Mouse (Mus musculus): ENCODE measurements around the gene Kcnj9. TPM values are rescaled to one million over a fixed set of nuclear protein-coding genes. Genes with fewer than 3 reads are reported as not detected.

The Kcnj9 gene
- polyA plus RNA-seq, 1 experiment from 2014 or later = 1.3 TPM

DNA sequence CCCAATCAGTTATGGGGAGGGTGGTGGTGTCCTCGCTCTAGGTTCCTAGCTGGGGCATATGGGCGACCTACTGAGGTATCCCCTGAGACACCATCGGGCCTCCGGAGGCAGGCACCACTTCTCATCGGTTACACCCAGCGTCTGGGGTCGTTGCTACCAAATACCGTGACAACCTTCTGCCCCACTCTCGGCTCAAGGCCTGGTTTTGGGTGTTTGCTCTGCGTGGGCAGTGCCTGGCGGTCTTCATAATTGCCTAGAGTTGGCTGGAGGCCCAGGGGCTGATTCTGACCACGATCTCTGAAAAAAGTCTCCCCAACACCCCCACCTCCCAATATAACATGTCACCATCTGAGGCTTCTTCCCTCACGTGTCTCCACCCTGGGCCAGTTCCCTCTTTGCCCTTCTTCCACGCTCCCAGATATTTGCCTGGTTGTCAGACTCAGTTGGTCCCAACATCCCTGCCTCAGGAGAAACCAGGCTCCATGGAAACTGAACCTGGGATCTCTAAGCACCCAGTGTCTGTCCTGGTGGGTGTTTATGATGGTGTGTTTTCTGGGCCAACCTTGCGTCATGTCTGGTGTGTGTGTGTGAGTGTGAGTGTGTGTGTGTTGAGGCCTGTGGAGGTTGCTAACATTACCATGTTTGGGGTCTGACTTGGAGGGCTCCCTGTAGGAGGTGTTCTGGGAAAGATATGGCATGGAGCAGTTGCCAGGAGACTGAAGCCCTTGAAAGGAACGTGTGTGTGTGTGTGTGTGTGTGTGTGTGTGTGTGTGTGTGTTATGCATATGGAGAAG is 16.2 kb downstream of the Kcnj9 start:
- peak overlapping the region; percentile 92; the same call in 1 of the 2 replicates for H3K27ac ChIP-seq (ENCODE audit: low read depth, low read length)
- ATAC-seq = no peak
- H3K36me3 ChIP-seq (ENCODE audit: control insufficient read depth, insufficient read depth, low read length) = peaks cover 20% of the 10 kb centered on the region
- WGBS = 6% methylated on average over 16 of the region's 16 CpGs
- peak overlapping the region; percentile 68 for H3K4me2 ChIP-seq (ENCODE audit: low read length)
- no peaks in the 10 kb centered on the region for H3K27me3 ChIP-seq (replicated peaks; ENCODE audit: control insufficient read depth, insufficient read depth, low read length)
- no peak for DNase-seq (ENCODE audit: low spot score)
- H3K9me3 ChIP-seq (replicated peaks; ENCODE audit: control insufficient read depth, low read length) = no peaks in the 10 kb centered on the region
- H3K4me3 ChIP-seq (ENCODE audit: low read depth, low read length) = peak overlapping the region; percentile 70
- H3K4me1 ChIP-seq (ENCODE audit: control insufficient read depth, insufficient read depth, low read length) = peaks cover 45% of the 10 kb centered on the region
- peak overlapping the region; percentile 76 for H3K9ac ChIP-seq (ENCODE audit: low read length)

DNA sequence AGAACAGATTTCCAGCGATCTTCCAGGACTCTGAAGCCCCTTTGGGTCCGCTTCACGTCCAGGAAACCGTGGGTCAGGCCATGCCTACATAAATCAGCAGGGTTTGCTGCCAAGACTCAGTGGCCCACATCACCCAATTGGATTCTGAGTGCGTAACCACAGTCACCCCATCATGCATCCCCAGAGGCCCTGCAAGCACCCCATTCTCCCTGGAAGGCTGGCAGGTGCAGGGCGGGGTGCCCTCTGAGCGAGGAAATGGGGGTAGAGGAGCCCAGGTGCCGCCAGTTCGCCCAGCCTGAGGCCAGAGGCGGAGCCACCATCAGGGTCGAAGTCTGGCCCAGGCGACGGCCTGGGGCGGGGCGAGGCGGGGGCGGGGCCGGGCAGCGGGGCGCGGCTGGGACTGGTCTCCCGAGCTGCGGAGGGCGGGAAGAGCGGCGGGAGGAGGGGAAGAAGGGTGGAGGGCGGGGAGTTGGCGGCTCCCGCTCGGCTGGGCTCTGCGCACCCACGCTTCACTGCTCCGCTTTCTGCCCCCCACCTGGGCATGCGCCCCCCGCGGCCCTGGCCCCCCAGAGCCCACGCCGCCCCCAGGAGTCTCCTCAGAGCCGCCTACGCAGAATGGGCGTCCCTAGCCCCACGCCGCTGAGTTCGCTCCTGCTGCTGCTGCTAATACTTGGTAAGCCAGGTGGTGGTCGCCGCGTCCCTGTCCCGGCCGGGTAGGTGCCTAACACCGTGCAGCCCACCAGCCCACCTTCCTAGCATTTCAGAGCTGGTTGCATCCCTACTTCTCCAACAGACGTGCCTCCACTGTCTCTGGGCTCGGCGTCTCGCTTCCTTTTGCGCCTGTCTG is 17.0 kb downstream of the Kcnj9 start:
- ATAC-seq (peak; percentile 69), DNase-seq (ENCODE audit: low spot score) (peak; percentile 87)
- H3K9me3 ChIP-seq (replicated peaks; ENCODE audit: control insufficient read depth, low read length) = no peaks in the 10 kb centered on the region
- no peaks in the 10 kb centered on the region for H3K27me3 ChIP-seq (replicated peaks; ENCODE audit: control insufficient read depth, insufficient read depth, low read length)
- H3K4me2 ChIP-seq (ENCODE audit: low read length) = peak overlapping the region; percentile 68
- WGBS = under 1% methylated on average over 31 of the region's 55 CpGs
- H3K4me1 ChIP-seq (ENCODE audit: control insufficient read depth, insufficient read depth, low read length) = peaks cover 43% of the 10 kb centered on the region
- H3K27ac ChIP-seq (ENCODE audit: low read depth, low read length) = peak overlapping the region; percentile 75
- H3K4me3 ChIP-seq (ENCODE audit: low read depth, low read length) = peak overlapping the region; percentile 70
- H3K9ac ChIP-seq (ENCODE audit: low read length) = peak overlapping the region; percentile 76
- peaks cover 12% of the 10 kb centered on the region for H3K36me3 ChIP-seq (ENCODE audit: control insufficient read depth, insufficient read depth, low read length)

DNA sequence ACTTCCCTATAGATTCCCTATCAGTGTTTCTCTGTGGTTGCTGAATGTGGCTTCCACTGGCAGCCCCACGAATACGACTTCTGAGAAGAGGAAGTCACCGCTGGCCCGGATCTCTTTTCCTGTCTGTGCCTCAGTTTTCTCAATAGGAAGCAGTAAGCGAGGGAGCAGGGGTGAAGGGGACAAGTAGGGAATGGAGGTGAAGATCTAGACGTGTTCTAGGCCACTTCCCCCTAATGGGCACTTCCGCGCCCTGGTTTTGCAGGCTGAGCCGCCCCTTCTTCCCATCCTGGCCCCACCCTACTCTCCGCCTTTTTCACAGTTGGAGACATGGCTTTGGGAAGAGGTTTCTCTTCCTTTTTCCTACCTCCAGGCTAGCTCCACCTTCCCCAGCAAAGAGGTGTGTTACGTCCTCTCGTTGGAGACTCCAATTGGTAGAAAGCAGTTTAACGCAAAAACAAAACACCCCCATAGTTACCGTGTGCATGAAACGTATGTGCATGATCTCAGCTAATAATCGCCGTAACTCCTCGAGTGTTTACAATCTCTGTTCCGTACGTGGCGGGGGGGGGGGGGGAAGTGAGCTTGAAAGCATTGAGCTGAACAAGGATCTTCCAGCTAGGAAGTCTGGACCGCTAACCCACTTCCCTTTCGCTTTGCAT is 17.7 kb downstream of the Kcnj9 start:
- Histone ChIP-seq H3K4me3 (ENCODE audit: low read depth, low read length) (peak overlapping the region; percentile 70), H3K9ac (ENCODE audit: low read length) (peak overlapping the region; percentile 76), H3K9me3 (replicated peaks; ENCODE audit: control insufficient read depth, low read length) (no peaks in the 10 kb centered on the region), H3K36me3 (ENCODE audit: control insufficient read depth, insufficient read depth, low read length) (peaks cover 5% of the 10 kb centered on the region), H3K27ac (ENCODE audit: low read depth, low read length) (peak overlapping the region; percentile 75), H3K27me3 (replicated peaks; ENCODE audit: control insufficient read depth, insufficient read depth, low read length) (no peaks in the 10 kb centered on the region), H3K4me2 (ENCODE audit: low read length) (peak overlapping the region; percentile 68), H3K4me1 (ENCODE audit: control insufficient read depth, insufficient read depth, low read length) (peaks cover 46% of the 10 kb centered on the region)
- DNase-seq (ENCODE audit: low spot score) (peak; percentile 71), ATAC-seq (no peak)
- 11% methylated on average over 23 of the region's 23 CpGs for WGBS

DNA sequence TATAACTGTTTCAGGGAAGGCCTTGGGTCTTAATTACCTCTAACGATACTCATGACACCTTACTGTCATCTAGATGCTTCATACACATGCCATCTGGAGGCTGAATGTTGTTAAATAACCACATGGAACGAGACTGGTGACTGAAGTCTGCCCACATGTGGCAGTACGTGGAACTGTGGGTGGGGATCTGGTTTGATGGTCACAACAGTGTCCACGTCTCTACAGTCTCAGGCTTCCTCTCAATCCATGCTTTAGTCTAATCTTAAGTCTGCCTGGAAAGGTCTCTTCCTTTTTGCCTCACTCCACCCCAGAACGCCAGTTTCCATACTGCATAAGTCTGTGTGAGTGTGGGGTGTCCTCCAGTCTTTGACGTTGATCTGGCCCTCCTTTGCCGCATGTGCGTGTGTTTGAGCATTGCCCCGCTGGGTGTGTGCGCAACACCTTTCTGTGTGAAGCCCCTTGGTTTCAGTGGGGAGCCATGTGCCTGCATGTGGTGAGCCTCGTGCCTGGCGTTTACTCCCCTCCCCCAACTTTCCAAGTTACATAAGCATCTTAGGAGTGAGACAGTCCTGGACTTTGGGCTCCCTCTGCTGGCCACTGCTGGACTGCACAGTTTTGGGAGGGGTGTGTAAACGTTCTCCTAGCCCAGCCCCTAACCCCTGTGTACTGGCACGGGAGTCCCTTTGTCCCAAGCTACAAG is 19.3 kb downstream of the Kcnj9 start:
- Histone ChIP-seq H3K9ac (ENCODE audit: low read length) (peak overlapping the region; percentile 50), H3K4me1 (ENCODE audit: control insufficient read depth, insufficient read depth, low read length) (peaks cover 40% of the 10 kb centered on the region), H3K27ac (ENCODE audit: low read depth, low read length) (peak overlapping the region; percentile 88), H3K27me3 (replicated peaks; ENCODE audit: control insufficient read depth, insufficient read depth, low read length) (no peaks in the 10 kb centered on the region), H3K9me3 (replicated peaks; ENCODE audit: control insufficient read depth, low read length) (no peaks in the 10 kb centered on the region), H3K4me3 (ENCODE audit: low read depth, low read length) (0 out of 2 replicates have a peak overlapping the region, but pooled peaks have one; percentile 17), H3K4me2 (ENCODE audit: low read length) (peak overlapping the region; percentile 58), H3K36me3 (ENCODE audit: control insufficient read depth, insufficient read depth, low read length) (no peaks in the 10 kb centered on the region)
- peak; percentile 72 for ATAC-seq
- WGBS = 1% methylated on average over 14 of the region's 14 CpGs
- DNase-seq (ENCODE audit: low spot score) = peak; percentile 98

DNA sequence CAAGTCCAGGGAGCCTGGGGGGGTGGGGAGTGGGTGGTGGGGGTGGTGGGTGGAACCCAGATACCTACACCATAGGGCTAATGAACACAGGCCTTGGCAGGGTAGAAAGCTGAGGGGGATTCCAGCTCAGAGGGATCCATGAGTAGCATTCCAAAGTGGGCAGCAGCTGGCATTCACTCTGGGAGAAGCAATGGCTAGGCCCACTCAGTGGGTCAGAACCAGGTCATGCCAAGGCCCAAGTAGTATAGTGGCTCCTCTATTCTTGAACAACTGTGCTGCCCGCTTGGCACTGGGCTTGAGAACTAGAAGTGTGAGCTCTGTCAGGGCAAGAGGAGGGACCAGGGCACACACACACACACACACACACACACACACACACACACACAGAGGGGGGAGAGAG is 20.7 kb downstream of the Kcnj9 start:
- DNase-seq (ENCODE audit: low spot score) = no peak
- no peak for ATAC-seq
- H3K9ac ChIP-seq (ENCODE audit: low read length) = no peak overlapping the region
- H3K4me2 ChIP-seq (ENCODE audit: low read length) = no peak overlapping the region
- no peaks in the 10 kb centered on the region for H3K9me3 ChIP-seq (replicated peaks; ENCODE audit: control insufficient read depth, low read length)
- no peak overlapping the region for H3K4me3 ChIP-seq (ENCODE audit: low read depth, low read length)
- no peaks in the 10 kb centered on the region for H3K36me3 ChIP-seq (ENCODE audit: control insufficient read depth, insufficient read depth, low read length)
- no peaks in the 10 kb centered on the region for H3K27me3 ChIP-seq (replicated peaks; ENCODE audit: control insufficient read depth, insufficient read depth, low read length)
- WGBS = 100% methylated on average over 1 of the region's 1 CpGs
- H3K4me1 ChIP-seq (ENCODE audit: control insufficient read depth, insufficient read depth, low read length) = peaks cover 26% of the 10 kb centered on the region
- peak overlapping the region; percentile 48; the same call in 1 of the 2 replicates for H3K27ac ChIP-seq (ENCODE audit: low read depth, low read length)

DNA sequence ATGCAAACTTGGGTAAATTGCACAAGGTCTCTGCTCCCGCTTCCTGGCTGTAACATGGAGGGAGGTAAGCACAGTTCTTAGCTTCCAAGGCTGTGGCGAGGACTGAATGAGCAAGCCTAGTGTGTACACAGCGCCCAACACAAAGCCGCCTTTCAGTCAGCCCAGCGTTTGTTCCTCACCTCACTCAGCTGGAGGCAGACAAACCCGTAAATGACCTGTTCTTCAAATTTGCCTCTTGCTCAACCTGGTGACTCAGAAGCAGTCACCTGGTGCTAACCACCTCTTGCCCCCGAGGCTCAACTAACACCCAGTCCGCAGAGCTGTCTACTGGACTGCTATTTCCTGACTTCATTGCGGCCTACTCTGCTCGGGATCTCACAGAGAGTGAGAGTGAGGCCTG is 21.2 kb downstream of the Kcnj9 start:
- 42% methylated on average over 10 of the region's 10 CpGs for WGBS
- Histone ChIP-seq H3K36me3 (ENCODE audit: control insufficient read depth, insufficient read depth, low read length) (no peaks in the 10 kb centered on the region), H3K27ac (ENCODE audit: low read depth, low read length) (peak overlapping the region; percentile 48), H3K4me1 (ENCODE audit: control insufficient read depth, insufficient read depth, low read length) (peaks cover 21% of the 10 kb centered on the region), H3K4me2 (ENCODE audit: low read length) (no peak overlapping the region), H3K9me3 (replicated peaks; ENCODE audit: control insufficient read depth, low read length) (no peaks in the 10 kb centered on the region), H3K27me3 (replicated peaks; ENCODE audit: control insufficient read depth, insufficient read depth, low read length) (no peaks in the 10 kb centered on the region), H3K9ac (ENCODE audit: low read length) (no peak overlapping the region), H3K4me3 (ENCODE audit: low read depth, low read length) (no peak overlapping the region)
- DNase-seq (ENCODE audit: low spot score) (no peak), ATAC-seq (no peak)

DNA sequence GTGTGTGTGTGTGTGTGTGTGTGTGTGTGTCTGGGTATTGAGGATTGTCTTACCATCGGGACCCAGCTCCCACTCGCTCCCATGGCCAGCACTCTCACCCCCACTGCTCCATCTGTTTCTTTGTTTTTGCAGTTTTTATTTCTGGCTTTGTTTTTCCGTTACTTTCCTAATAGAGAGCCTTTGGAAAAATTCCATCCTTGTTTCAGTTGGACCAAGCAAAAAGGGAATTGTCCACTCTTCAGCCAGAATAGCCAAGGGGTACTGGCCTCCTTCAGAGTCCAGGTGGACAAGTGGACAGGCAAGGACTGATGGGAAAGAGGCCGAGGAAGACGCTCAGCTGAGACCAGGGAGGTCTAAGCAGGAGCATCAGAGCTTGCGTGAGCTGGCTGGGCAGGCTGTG is 22.2 kb downstream of the Kcnj9 start:
- Histone ChIP-seq H3K4me1 (ENCODE audit: control insufficient read depth, insufficient read depth, low read length) (peaks cover 21% of the 10 kb centered on the region), H3K4me2 (ENCODE audit: low read length) (no peak overlapping the region), H3K27ac (ENCODE audit: low read depth, low read length) (peak overlapping the region; percentile 41; the same call in 1 of the 2 replicates), H3K4me3 (ENCODE audit: low read depth, low read length) (no peak overlapping the region), H3K9me3 (replicated peaks; ENCODE audit: control insufficient read depth, low read length) (no peaks in the 10 kb centered on the region), H3K9ac (ENCODE audit: low read length) (no peak overlapping the region), H3K36me3 (ENCODE audit: control insufficient read depth, insufficient read depth, low read length) (no peaks in the 10 kb centered on the region), H3K27me3 (replicated peaks; ENCODE audit: control insufficient read depth, insufficient read depth, low read length) (no peaks in the 10 kb centered on the region)
- ATAC-seq (no peak), DNase-seq (ENCODE audit: low spot score) (no peak)
- WGBS = 67% methylated on average over 6 of the region's 6 CpGs

DNA sequence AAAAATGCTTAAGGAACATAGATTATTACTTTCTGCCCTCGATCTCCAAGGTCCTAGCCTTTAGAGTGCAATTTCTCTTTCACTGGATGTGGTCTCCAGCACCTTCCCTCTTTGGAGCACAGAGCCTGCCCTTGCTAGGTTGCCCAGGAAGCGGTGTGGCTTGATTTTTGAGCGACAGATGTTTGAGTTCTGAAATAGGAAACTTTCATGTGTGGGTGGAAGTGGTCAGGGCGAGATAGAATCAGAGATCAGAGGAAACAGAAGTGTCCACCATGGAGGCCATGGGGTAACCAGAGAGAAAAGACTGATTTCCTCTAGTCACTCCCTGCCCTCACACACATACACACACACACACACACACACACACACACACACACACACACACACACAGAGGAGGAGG is 22.9 kb downstream of the Kcnj9 start:
- WGBS = 90% methylated on average over 4 of the region's 4 CpGs
- Histone ChIP-seq H3K4me2 (ENCODE audit: low read length) (no peak overlapping the region), H3K27me3 (replicated peaks; ENCODE audit: control insufficient read depth, insufficient read depth, low read length) (no peaks in the 10 kb centered on the region), H3K27ac (ENCODE audit: low read depth, low read length) (no peak overlapping the region), H3K9me3 (replicated peaks; ENCODE audit: control insufficient read depth, low read length) (no peaks in the 10 kb centered on the region), H3K4me1 (ENCODE audit: control insufficient read depth, insufficient read depth, low read length) (peaks cover 25% of the 10 kb centered on the region), H3K9ac (ENCODE audit: low read length) (no peak overlapping the region), H3K4me3 (ENCODE audit: low read depth, low read length) (no peak overlapping the region), H3K36me3 (ENCODE audit: control insufficient read depth, insufficient read depth, low read length) (no peaks in the 10 kb centered on the region)
- DNase-seq (ENCODE audit: low spot score) (no peak), ATAC-seq (no peak)

Measured in forebrain, embryonic 14.5 days (tissue).